Mouse (Mus musculus): ENCODE results near the gene Mitf.

Mitf gene

GRCm38 (mm10) chr6:97940916-97941315 is 134.1 kb downstream of the Mitf start:
- DNase-seq (ENCODE audit: extremely low spot score) = no peak

- no peak for DNase-seq (ENCODE audit: extremely low spot score)
Observed at GRCm38 (mm10) chr6:97950033-97950881, 143.4 kb downstream of the Mitf start.

DNA sequence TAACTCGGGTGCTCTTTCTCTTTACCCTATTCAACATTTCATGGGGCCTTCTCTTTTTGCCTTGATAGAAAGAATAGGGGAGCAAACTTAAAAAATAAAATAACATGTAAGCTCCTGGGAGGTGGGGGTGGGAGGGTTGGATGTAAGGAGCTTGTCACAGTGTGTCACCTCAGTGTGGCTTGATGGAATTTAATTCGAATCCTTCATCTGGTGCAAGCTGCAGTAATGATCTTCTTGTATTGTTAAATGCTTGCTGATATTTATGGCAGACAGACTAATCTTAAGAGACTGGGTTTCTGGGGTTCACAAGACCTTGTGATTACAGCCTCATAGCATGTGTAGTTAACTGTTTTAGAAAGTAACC is 144.0 kb downstream of the Mitf start:
- DNase-seq (ENCODE audit: extremely low spot score) = no peak

DNA sequence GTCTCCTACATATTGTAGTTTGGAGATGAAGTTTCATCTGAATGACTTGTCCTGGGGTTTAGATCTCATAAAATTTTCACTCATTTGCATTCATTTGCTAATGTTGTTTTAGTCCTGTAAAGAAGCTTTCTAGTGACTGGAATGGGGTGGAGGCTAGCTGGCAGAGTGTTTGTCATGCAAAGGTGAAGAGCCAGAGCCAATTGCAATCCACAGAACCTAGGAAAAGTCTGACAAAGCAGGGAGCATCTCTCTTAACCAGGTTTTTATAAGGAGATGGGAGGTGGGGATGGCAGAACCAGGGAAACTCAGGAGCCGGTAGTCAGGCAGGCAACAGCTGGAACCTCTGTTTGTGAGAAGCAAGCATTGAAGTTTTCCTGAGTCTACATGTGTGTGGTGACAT is 144.9 kb downstream of the Mitf start:
- no peak for DNase-seq (ENCODE audit: extremely low spot score)

- DNase-seq (ENCODE audit: extremely low spot score) = no peak
Observed at GRCm38 (mm10) chr6:97952845-97953244, 146.0 kb downstream of the Mitf start.

DNA sequence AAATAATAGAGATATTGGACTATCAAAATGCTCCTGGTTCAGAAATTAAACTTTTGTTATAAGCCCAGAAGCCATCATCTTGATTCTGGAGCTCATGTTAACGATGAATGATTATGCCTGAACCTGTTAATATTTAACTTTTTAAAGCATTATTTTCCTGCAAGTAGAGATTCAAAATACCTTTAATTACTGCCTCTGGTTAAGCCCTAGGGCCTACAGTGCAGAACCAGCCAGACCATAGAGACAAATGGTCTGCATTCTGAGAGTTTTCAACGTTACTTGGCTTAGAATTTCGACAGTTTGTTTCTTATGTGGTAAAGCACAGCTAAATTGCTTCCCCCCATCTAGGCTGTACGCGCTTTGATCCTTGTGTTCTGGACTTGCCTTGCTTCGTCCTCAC is 149.3 kb downstream of the Mitf start:
- no peak for DNase-seq (ENCODE audit: extremely low spot score)

DNA sequence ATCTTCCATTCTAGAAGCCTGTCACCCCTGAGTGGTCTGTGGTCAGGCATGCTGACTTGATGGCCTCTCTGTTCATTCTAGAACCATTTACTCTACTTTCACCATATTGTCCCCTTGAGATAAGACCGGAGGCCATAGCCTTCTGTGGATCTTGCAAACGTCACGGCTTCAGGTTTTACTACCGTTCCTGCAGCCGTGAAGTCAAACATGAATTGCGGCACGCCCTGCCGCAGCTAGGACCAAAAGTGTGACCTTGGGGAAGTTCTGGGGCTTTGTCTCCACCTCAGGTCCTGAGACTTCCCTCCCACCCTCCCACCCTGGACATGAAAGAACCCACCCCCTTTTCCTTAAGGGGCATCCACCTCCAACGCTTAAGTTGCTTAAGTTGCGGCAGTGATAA is 149.8 kb downstream of the Mitf start:
- no peak for DNase-seq (ENCODE audit: extremely low spot score)

- no peak for DNase-seq (ENCODE audit: extremely low spot score)
Observed at GRCm38 (mm10) chr6:97958276-97958675, 151.4 kb downstream of the Mitf start.

DNA sequence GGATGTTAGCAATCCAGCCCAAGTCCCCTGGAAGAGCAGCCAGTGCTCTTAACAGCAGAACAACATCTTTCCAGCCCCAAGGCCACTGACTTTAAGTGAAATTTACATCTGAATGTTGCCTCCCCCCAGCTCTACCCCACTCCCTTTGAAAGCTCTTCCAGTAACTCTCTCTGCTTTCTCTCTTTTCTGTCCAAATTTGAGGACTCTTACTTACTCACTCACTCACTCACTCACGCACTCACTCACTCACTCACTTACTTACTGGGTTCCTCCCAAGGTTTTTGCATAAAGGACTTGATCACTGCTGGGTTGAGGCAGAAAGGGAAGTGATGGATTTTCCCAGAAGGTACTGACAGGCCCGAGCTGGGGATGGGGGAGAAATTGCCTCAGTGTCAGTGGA is 154.9 kb downstream of the Mitf start:
- no peak for DNase-seq (ENCODE audit: extremely low spot score)

GRCm38 (mm10) chr6:97962311-97962710 is 155.5 kb downstream of the Mitf start:
- DNase-seq (ENCODE audit: extremely low spot score) = no peak

- DNase-seq (ENCODE audit: extremely low spot score) = no peak
Observed at GRCm38 (mm10) chr6:97964750-97965149, 157.9 kb downstream of the Mitf start.

DNA sequence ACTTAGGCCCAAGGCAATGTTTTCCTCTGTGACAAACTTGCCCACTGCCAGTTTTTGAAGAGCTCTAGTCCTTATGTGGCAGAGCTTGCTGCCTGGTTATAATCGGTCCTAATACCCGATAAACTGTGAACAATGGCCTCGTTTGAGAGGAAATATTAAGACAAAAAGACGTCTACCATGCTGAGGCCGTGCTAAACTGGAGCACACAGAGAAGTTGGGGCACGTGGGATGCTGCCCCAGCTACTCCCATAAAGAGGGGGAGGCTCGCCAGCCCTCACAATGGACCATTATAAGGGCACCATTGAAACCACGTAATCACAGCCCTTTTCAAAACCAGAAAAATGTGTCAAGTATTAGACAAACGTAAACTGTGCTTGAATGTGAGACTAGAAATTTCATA is 174.8 kb downstream of the Mitf start:
- DNase-seq (ENCODE audit: extremely low spot score) = no peak

- DNase-seq (ENCODE audit: extremely low spot score) = no peak
Observed at GRCm38 (mm10) chr6:97985658-97986057, 178.8 kb downstream of the Mitf start.

DNA sequence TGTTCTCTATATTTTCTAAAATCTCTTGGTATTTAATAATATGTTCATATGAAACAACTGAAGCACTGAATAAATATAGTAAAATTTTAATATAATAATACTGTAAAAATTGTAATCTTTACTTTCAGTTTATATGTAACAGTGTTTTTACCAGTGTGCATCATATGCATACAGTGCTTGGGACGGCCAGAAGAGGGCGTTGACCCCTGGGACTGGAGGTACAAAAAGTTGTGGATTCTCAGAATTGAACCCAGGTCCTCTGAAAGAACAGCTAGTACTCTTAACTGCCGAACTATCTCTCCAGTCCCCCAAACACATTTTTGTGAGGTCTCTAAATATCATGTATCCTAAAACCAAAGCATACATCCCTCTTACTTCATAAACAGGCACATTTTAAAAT is 179.6 kb downstream of the Mitf start:
- no peak for DNase-seq (ENCODE audit: extremely low spot score)

- no peak for DNase-seq (ENCODE audit: extremely low spot score)
Observed at GRCm38 (mm10) chr6:97993507-97993906, 186.7 kb downstream of the Mitf start.

- DNase-seq (ENCODE audit: extremely low spot score) = no peak
Observed at GRCm38 (mm10) chr6:97995606-97996307, 188.9 kb downstream of the Mitf start.

DNA sequence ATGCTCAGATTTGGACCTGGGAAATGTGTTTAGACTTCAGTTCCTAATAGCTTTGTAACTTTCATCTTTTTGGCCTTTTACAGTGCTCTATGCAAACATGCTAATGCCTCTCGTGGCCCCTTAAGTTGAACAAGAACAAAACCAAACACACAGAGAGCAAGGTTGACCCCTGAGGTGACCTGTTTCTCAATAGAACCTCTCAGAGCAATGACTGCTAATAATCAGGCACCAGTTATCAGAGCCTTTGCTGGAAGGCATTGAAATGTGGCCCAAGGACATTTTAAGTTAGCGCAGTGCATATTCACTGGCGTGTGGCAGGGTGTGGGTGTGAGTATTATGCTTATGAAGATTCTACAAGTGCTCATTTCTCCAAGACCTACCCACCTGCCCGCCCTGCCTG is 194.7 kb downstream of the Mitf start:
- no peak for DNase-seq (ENCODE audit: extremely low spot score)

GRCm38 (mm10) chr6:98003114-98003513 is 196.3 kb downstream of the Mitf start:
- peak; percentile 55 for DNase-seq (ENCODE audit: extremely low spot score)

DNA sequence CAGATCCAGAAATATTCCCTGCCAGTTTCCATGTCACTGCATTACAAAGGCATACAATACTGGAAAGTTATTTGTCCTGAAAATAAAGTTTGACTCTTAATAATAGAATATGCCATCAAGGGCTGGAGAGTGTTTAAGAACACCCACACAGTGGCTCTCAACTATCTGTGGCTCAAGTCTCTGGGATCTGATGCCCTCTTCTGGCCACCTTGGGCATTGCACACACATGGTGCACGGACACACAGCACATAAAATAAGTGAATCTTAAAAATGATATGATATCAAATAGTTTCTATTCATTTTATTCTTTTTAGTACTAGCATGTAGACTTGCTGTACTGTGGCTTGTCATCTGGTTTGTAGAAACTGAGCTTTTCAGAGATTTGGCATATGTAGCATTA is 198.7 kb downstream of the Mitf start:
- DNase-seq (ENCODE audit: extremely low spot score) = peak; percentile 49

- no peak for DNase-seq (ENCODE audit: extremely low spot score)
Observed at GRCm38 (mm10) chr6:98015066-98015465, 208.2 kb downstream of the Mitf start.

DNA sequence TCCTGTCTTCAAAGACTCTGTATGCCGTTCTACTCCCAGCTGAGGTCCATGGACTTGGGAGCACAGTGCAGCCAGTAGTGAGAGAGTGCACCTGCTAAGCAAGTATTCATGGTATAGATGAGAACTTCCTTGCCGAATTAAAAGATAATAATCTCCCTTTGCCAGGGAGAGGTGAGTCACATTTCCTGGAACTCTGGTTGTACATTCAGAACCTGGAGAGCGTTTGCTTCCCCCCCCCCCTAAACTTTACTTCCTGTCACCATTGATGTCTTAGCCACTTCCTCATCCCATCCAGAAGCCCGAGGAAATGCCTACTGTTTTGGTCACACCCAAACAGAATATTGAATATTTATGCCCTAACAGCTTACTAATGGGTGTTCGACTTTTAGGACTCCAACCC is 209.0 kb downstream of the Mitf start:
- DNase-seq (ENCODE audit: extremely low spot score) = no peak

DNA sequence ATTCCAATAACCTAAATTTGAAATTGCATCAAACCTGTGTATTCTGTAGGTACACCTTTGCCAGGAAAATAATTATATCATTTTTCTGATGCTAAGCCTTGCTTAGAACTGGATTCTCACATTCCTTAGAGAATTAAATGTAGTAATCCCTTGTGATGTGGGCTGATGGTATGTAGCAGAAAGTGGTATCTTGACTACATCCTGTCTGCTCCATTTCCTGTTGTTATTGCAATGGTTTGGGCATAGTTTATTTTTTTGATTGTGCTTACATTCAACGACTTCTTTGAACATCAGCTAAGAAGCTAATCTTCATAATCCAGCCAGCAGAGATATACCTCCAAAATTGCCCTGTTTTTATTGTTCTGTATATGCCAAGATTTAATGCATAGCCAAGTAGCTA is 217.0 kb downstream of the Mitf start:
- no peak for DNase-seq (ENCODE audit: extremely low spot score)

DNA sequence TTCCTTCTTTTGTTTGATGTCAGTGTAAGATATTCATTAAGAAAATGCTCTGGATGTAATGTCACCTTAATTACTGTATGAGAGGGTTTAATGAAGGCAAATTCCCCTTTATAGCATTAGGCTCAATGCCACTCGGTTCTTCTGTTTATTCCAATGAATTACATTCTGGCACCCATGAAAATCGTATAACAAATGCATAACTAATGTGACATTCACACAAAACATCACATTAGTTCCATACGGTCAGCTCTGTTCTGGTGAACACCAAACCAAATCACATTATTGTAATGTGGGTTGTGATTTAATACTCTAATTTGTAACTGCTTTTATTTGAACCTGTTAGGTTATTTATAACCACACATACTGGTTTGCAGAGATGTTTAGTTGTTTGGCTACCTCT is 231.7 kb downstream of the Mitf start:
- no peak for DNase-seq (ENCODE audit: extremely low spot score)
